Mouse (Mus musculus) thymus, adult 18-20 months (tissue): ENCODE results near the gene Il7r.
"Not testable (repeated sequence)": the region's sequence is repeated elsewhere in the genome, so short reads cannot be mapped to it uniquely, and the experiment has no call there.

Experiments used
- DNase-seq, 2 experiments: peaks; one replicate each; pipeline ENCODE4 v3.0.0; 2022; ENCODE audit warnings: mixed read lengths in 2 of 2

The Il7r gene

GRCm38 (mm10) chr15:9530076-9530475, at the start of gene Il7r:
Gene Il7r (minus strand): TSS chr15:9530176.
- DNase-seq, result no peak

- DNase-seq, result no peak
These were observed 47.3 kb upstream of the Il7r start for GRCm38 (mm10) chr15:9577303-9577702.

GRCm38 (mm10) chr15:9574796-9575195, 44.8 kb upstream of the Il7r start:
- peak; percentile 14 to 62 for DNase-seq

- DNase-seq, result no peak
These were observed 43.4 kb upstream of the Il7r start for GRCm38 (mm10) chr15:9573361-9573760.

- no peak for DNase-seq
These were observed 42.7 kb upstream of the Il7r start for GRCm38 (mm10) chr15:9572664-9573063.

- DNase-seq, result no peak
These were observed 41.9 kb upstream of the Il7r start for GRCm38 (mm10) chr15:9571896-9572295.

GRCm38 (mm10) chr15:9567316-9567715, 37.3 kb upstream of the Il7r start:
- DNase-seq, result no peak

GRCm38 (mm10) chr15:9565396-9565795, 35.4 kb upstream of the Il7r start:
- no peak for DNase-seq

- no peak for DNase-seq
These were observed 34.2 kb upstream of the Il7r start for GRCm38 (mm10) chr15:9564156-9564555.

- DNase-seq, result not testable (repeated sequence)
These were observed 27.3 kb upstream of the Il7r start for GRCm38 (mm10) chr15:9557264-9557663.

- no peak for DNase-seq
These were observed 19.0 kb upstream of the Il7r start for GRCm38 (mm10) chr15:9548951-9549350.

GRCm38 (mm10) chr15:9535200-9535599, 5.2 kb upstream of the Il7r start:
- DNase-seq, result no peak

- no peak for DNase-seq
These were observed 3.5 kb upstream of the Il7r start for GRCm38 (mm10) chr15:9533356-9533902.

- peak in 1 of 2 experiments; percentile 26 for DNase-seq
These were observed 330 bp downstream of the Il7r start for GRCm38 (mm10) chr15:9529646-9530045.

- no peak for DNase-seq
These were observed 1.6 kb downstream of the Il7r start for GRCm38 (mm10) chr15:9528186-9528935.

GRCm38 (mm10) chr15:9526412-9526811, 3.6 kb downstream of the Il7r start:
- DNase-seq, result no peak

GRCm38 (mm10) chr15:9524907-9525306, 5.1 kb downstream of the Il7r start:
- no peak for DNase-seq

- no peak for DNase-seq
These were observed 6.0 kb downstream of the Il7r start for GRCm38 (mm10) chr15:9523956-9524355.

- no peak for DNase-seq
These were observed 6.9 kb downstream of the Il7r start for GRCm38 (mm10) chr15:9523059-9523458.

- DNase-seq, result no peak
These were observed 37.9 kb downstream of the Il7r start for GRCm38 (mm10) chr15:9492077-9492476.

- no peak for DNase-seq
These were observed 40.4 kb downstream of the Il7r start for GRCm38 (mm10) chr15:9489417-9490118.

GRCm38 (mm10) chr15:9473188-9473587, 56.8 kb downstream of the Il7r start:
- no peak for DNase-seq

GRCm38 (mm10) chr15:9472618-9473017, 57.4 kb downstream of the Il7r start:
- no peak for DNase-seq

GRCm38 (mm10) chr15:9472167-9472566, 57.8 kb downstream of the Il7r start:
- no peak for DNase-seq
